Mouse (Mus musculus): Measurements from ENCODE around the gene Gadd45g.
A peak's percentile ranks its signal among the peaks of the same experiment; 100 is the strongest.
"Not testable (repeated sequence)": the region's sequence is repeated elsewhere in the genome, so short reads cannot be mapped to it uniquely, and the experiment has no call there.

The Gadd45g gene

GRCm38 (mm10) chr13:51834024-51834423, 12.5 kb upstream of the Gadd45g start:
- not testable (repeated sequence) for DNase-seq

DNA sequence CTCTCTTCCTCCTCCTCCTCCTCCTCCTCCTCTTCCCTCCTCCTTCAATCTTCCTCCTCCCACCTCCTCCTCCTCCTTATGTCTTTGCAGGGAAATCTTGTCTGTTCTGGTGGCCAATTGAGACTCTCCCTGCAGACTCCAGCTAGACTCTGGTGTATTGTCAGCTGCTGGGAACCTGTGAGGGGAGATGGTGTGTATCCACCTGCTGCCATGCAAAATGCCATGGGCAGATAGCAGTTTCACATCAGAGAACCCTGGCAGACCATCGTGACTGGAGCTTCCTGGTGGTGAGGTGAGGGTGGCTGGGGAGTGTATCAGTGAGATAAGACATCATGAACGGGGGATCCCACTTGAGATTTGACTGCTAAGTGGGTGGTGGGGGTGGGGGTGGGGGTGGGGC, 12.0 kb upstream of the Gadd45g start:
- DNase-seq: no peak

DNA sequence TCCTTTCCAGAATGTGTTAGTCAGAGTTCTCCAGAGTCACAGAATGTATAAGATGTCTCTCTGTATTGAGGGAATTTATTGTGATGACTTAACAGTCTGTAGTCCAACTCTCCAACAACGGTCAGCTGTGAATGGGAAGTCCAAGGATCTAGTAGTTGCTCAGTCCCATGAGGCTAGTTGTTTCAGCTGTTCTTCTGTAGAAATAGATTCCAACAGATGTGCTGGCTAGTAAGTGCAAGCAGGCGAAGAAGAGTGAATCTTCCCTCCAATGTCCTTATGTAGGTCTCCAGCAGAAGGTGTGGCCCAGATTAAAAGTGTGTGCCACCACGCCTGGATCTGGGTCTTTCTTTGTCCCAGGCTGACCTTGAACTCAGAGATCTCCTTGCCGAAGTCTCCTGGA, 11.3 kb upstream of the Gadd45g start:
- not testable (repeated sequence) for DNase-seq

DNA sequence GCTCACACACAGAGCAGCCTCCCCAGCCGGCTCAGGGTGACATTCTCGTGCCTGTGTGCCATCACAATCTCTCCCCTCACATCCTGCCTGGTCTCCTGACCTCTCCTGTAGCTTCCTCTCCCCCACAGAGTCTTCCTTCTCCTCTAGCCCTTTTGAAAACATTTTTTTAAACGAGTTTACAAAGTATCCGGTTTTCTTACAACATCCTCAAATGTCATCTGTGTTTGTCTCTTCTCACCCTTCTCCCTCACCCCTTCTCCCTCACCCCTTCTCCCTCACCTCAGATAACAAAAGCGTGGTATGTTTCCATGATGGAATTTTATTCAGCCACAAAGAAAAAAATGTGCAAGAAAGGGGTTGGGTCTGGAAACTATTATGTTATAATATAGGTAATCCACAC, 9.1 kb upstream of the Gadd45g start:
- no peak for DNase-seq

GRCm38 (mm10) chr13:51839250-51840026, 7.0 kb upstream of the Gadd45g start:
- DNase-seq: no peak

GRCm38 (mm10) chr13:51840702-51841101, 5.8 kb upstream of the Gadd45g start:
- DNase-seq: no peak

DNA sequence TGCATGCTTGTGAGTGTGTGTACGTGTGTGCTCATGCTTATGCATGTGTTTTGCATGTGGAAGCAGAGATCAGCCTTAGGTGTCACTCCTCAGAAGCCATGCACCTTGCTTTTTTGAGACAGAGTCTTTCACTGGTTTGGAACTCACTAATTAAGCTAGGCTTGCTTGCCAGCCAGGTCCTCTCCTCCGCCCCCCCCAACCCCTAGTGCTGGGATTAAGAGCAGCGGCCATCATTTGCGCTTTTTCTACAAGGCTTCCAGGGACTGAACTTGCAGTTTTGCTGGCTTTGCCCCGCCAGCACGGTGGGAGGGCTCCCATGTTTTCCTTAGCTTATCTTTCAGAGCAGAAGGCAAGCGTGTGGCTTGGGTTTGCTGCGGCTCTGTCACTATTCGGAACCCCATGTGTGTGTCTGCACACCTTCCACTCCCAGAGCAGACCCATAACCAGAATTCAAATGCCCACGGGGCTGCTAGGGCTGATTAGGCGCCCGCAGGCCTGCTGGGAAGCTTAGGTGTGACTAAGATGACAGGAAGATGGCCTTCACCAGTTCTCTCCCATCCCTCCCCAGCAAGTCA, 4.8 kb upstream of the Gadd45g start:
- DNase-seq: no peak

GRCm38 (mm10) chr13:51842191-51842590, 4.3 kb upstream of the Gadd45g start:
- no peak for DNase-seq

DNA sequence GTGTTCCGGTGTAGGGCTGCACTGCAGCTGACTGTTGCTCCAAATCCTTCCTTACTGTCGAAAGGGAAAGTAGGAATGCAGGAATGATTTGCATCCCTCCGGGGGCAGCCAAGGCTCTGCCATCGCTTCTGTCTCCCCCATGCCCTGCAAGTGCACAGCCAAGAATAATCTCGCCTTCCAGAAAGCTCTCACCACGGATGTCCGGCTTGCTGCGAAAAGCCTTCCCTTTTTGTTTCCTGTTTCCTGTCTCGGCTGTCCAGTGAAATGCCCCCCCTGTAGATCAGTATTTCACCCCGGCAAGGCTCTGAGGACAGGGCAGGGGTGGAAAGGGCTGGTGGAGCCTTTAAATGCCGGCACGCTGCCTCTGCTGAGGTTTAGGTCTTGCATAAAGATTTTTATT, 3.7 kb upstream of the Gadd45g start:
- no peak for DNase-seq

DNA sequence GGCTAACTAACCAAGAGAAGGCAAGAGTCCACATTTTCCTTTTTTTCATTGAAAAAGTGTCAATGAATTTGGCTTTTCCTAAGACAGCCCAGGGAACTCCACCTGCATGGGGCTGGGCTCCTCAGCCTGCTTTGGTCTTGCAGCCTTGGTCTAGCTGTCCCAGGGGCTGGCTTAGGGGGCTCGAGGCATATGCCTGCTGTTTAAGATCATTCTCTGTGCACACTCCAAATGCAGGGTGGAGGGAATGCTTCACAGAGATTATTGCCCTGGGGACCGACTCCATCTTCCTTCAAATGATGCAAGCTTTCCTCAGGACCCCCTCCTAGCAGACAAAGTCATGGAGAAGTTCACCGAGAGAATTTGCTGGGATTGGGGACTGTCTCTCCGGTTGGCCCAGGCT, 3.2 kb upstream of the Gadd45g start:
- no peak for DNase-seq

DNA sequence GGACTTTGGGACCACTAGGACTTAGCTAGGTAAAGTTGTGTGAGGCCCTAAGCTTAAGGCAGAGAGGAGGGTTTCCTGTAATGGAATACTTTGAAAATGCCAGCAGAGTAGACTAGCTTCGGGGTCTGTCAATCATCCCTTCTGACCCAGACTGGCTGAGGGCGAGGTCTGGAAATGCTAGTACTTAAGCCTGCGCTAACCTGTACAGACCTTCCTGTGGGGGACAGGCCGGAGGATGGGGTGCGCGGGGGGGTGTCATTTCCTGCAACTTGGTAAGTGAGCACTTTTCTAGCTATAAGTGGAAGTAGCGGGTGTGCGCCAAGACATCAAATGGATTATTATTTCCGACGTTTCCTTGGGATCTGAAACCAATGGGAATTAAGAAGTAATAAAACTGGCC, 2.4 kb upstream of the Gadd45g start:
- DNase-seq: no peak

- DNase-seq: peak; percentile 56 to 76
These were observed 1.8 kb upstream of the Gadd45g start for GRCm38 (mm10) chr13:51844661-51845060.

GRCm38 (mm10) chr13:51845072-51845471, 1.4 kb upstream of the Gadd45g start:
- peak in 1 of 2 experiments; percentile 31 for DNase-seq

DNA sequence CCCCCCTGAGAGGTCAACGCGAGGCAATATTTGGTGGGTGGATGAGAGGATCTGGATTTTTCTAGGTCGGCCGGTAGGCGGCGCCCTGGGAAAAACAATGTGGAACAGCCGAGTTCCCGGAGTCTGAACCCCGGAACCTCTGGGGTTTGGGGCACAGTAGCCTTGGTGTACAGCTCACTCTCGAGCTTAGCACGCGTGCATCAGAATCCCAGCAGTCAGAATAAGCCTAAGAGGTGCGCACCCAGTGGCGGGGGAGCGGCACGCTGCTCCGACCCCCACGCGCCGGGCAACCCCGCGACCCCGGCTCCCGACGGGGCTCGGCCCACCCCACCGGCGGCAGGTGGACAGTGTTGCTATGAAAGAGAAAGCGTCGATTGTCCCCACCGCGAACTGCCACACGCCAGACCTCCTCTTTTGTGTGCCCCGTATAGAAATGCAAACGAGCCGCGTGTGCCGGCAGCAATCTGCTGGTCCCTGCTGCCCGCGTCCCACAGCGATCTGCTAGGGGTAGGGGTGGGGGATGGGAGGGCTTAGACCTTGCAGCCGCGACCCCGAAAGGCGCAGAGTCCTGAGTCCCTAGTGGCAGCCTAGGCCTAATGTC, 787 bp upstream of the Gadd45g start:
- peak; percentile 73 to 83 for DNase-seq

GRCm38 (mm10) chr13:51846868-51847793, 653 bp downstream of the Gadd45g start:
- DNase-seq: peak; percentile 36 to 59

GRCm38 (mm10) chr13:51847979-51848480, 1.6 kb downstream of the Gadd45g start:
- peak; percentile 54 to 71 for DNase-seq

- peak in 1 of 2 experiments; percentile 29 for DNase-seq
These were observed 2.2 kb downstream of the Gadd45g start for GRCm38 (mm10) chr13:51848481-51849240.

DNA sequence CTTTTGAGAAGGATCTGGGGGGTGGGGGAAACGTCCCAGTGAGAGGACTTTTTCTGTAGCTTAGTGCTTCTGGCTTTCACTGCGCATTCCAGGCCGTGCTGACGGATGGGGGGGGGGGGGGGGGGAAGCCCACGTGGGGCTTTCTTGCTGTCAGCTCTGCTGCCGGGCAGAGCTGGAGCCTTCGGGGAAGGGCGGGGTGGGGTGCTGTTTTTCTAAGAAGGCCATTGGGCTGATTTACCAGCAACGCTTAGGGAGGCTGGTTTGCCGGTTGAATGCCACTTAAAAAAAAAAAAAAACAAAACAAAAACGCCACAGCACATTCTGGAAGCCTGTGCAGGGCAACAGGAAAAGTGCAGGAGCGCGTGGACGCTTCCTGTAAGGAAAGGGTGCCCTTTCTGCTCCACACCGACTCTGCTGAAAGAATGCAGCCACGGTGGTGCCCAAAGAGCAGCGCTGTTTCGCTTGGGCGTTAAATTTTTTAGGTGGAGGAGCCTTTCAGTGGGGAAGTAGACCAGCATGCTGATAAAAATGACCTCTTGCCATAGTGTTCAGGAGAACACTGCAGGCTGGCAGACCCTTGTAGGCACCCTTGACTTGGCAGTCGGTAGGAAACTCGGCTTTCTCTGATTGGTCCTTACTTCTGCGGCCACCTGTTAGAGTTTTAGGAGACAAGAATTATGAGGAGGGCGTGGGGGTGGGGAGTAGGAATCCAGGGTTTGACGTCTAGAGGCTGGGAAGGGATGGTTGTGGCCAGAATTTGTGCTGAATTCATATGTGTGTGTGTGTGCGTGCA, 3.0 kb downstream of the Gadd45g start:
- DNase-seq: no peak

- DNase-seq: no peak
These were observed 4.1 kb downstream of the Gadd45g start for GRCm38 (mm10) chr13:51850565-51850964.

DNA sequence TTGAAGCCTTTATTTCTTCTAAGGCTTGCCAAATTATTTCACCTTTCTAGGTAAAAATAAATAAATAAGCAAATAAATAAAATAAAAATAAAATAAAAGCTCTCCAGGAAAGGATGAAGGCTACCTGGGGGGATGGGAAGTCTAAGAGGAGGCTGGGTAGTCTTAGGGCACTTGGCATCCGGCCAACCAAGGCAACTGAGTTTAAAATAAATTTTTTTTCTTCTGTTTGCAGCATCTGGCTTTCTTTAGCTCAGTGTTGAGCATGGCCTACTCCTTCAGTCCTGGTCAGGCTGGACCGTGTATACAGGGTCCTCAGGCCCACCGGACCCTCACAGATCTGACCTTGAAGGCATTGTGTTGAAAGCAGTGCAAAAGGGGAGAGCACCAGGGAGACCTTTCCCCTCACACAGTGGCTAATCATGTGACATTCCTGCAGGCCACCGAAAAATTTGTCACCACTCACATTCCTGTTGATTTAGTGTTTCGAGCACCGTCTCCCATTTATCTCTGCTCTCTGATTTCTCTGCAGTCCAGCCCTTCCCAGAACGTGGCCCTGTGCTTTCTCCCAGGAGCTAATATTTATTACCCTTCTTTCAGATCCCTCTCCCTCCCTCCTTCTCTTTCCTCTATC, 6.2 kb downstream of the Gadd45g start:
- DNase-seq: no peak

Measured in spleen, adult 18-20 months (tissue).